Mouse (Mus musculus): ENCODE data around the gene Gm49380.

The Gm49380 gene

DNA sequence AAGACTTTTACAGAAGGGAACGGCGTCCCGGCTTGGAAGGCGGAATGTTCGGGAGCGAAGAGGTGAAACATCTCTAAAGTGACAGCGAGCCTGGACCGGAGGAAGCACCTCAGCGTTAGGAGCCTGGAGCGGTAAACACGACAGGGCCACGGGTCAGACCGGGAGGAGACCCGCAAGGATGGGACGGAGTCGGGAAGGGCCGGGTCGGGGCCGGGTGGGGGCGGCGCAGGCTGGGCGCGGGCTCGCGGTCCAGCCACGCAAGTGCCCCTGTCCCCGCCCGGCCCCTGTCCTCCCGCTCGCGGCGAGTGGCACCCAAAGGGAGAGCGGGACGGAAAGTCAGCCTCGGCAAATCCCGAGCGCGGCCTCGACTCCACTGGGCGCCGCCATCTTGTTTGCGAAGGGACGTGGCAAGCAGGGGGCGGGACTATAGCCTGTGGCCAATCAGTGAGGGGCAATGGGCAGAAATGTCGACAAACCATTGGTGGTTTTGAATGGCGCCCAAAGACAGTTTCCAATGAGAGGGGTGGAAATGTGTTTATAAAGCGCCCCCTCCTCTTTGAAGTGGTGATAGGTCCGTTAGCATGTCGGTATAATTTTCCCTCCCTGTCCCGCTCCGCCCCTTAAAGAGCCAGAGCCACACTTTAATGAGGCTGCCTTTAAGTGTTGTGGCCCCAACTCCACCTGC lies at the start of gene Gm49380, which contains the start of gene Rnf26:
Gm49380 (minus strand) TSS at position 396 of the 685 bp plus-strand sequence.
Rnf26 (minus strand) TSS at position 413 of the 685 bp plus-strand sequence.
- DNase-seq, result peak; percentile 96

DNA sequence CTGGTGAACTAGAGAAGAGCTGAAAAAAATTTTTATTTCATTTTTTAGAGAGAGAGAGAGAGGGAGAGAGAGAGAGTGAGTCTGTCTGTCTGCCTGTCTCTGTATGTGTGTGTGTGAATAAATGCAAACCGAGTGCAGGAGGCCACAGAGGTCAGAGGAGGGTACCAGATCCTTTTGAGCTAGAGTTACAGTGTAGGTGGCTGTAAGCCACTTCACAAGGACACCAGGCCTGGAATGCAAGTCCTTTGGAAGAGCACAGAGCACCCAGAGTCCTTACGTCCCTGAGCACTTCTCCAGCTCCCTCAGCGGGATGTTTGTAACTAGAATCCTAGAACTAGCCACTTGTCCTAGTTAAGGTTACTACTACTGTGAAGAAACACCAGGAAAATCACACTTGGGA lies 46.6 kb upstream of the Gm49380 start:
- no peak for DNase-seq

DNA sequence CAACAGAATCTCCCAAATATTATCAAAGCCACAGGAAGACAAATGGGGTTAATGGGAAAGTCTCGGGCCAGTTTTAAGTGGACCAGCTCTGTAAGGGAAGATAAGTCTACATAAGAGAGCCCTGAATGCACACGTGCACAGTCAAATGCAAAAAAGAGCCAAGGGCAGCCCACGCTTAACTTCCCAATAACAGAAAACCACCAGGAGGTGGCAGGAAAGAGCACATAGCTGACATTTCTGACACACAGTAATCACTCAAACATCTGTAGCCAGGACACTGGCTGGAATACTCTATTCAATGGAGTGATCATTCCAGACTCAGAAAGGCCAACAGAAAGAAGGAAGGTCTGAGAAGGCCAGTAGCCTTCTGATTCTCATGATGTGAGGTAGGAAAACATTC lies 34.0 kb upstream of the Gm49380 start:
- peak; percentile 40 for DNase-seq

DNA sequence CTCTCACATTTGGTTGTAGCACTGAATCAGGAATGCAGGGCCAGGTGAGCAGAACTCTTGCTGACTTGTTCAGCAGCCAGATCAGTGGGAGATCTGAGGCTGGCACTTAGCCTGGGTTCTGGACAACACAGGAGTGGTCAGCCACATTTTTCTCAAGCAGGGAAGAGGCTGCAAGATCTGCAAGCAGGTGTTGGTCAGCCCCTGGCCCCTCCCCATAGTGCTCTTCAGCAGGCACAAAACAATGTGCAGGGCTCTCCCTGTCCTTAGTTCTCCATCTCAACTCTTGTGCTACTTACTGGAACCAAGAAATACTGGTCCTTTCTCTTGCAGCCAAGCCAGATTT lies 31.4 kb upstream of the Gm49380 start:
- DNase-seq, result no peak

GRCm38 (mm10) chr9:44144023-44144717 lies 30.9 kb upstream of the Gm49380 start:
- DNase-seq, result no peak

- no peak for DNase-seq
These were observed 30.1 kb upstream of the Gm49380 start for GRCm38 (mm10) chr9:44143421-44143820.

DNA sequence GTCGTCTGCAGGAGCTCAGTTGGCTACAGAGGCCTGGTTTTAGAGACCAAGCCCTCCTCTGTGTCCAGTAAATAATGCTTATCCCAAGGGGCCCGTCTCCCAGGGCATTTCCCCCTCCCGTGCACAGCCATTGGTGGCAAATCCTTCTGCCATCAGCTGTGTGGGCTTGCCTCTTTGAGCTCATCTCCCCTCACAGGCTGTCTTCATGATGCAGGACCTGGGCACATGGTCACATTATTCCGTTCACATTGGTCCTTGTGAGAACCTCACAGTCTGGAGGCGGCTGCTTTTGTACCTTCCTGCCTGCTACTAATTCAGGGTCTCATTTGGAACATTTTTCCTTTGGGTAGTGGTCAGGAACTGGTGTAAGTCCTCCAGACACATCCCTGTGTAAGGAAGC lies 28.7 kb upstream of the Gm49380 start:
- DNase-seq, result no peak

DNA sequence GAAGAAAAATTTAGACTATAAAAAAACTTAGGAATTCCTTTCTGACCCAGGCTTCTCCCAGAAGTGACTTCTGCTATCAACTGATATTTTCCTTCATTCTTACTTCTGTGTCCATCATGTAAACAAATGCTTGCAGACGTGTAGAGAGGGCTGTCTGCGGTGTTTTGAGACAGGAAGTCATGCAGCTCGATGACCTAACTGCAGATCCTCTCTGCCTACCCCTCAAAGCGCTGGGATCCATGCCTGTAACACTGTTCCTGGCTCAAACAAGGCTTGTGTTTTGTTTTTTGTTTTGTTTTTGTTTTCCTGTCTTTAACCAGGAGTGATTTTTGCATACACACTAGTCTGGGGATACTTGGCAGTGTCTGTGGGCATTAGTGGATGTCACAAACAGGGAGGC lies 24.5 kb upstream of the Gm49380 start:
- no peak for DNase-seq

DNA sequence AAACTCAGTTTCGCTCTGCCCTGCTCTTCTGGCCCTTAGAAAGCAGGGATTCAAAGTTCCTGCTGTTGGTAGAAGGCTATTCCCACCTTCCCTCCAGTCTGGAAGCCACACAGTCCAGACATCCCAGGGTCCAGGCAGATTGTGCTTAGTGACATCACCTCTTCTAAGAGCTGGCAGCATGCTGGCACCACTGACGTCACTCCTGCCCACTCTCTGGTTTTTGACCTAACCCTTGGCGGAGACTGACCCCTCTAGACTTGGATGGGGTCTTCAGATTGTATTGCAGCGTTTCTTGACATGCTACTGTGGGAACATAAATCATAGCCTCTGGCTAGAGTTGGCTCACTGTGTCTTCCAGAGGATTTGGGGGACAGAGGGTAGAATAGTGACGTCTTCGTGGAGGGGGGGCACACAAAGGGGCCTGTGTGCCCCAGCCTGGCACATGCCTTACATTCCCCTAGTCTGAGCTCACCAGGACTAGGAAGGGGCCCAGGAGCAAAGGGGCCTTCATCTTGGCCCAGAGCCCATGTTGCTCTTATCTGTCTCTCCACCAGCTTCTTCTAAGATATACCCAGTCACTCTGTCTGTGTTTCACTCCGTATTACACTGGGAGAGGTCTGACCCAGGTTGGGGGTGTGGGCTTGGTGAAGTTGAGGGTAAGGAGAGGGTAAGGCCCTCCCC lies 22.6 kb upstream of the Gm49380 start:
- no peak for DNase-seq

- peak; percentile 71 for DNase-seq
These were observed 21.8 kb upstream of the Gm49380 start for GRCm38 (mm10) chr9:44134851-44135730.

DNA sequence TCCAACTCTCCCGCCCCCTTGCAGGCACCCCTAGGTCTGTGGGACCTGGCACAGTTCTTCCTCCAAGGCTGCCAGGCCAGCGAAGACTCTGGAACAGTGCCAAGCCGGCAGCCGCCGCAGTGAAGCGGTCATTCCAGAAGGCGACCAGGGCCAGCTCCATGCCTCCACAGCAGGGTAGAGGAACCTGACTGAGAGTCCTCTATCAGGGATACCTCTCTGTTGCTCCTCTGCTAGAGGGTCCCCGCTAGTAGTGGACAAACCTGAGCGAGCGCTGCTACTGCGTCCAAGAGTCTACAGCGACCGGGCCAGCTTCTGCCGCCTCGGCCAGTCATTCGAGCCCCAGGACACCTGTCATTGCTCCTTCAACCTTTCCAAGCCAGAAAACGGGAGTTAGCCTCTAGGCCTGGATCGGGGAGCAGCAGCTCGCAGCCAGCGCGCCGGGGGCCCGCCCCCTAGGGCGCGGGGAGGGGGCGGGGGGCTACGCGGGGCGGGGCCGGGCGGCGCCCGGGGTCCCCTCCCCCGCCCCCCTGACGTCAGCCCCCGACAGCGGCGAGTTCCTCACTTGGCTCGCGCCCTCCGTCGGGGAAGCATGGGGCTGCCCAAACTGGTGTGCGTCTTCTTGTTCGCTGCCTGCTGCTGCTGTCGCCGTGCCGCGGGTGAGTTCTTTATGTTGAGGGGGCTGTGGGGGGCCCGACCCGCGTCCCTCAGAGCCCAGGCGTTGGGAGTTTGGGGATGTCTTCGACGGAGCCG lies 21.0 kb upstream of the Gm49380 start, which contains the start of gene Mcam:
Mcam (plus strand) TSS at position 369 of the 750 bp plus-strand sequence.
- peak; percentile 64 for DNase-seq

DNA sequence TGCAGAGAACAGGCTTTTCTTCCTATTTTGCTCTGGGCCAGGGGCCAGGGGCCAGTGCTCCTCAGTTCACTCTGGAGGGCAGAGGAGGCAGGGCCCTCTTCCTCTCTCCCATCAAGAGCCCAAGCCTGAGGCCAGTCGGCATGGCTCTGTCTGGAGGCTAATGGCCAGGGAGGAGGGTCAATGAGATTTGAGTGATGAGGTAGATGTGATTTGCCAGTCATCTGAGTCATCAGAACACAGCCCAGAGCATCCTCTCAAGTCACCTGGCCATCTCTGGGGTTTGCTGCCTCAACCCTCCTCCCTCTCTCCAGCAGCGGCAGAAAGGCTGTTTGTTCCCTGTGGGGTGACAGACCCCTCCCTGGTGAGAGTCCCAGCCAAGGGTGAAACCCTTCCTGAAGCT lies 20.0 kb upstream of the Gm49380 start:
- no peak for DNase-seq

DNA sequence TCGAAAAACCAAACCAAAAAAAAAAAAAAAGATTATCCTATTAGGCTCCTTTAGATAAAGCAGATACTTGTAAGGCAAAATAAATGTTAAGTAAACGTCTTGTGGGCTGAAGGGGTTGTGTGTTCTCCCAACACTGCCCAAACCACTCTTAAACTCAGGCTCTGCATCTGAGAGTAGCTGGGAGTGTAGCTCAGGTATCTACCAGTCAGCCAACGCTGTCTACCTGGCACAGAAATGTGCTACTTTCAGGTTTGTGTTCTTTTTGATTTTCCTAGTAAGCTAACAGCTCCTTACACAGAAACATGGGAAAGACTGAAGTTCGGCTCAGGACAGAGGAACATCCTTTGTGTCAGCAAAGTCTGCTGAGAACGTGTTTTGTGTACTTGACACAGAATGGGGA lies 18.9 kb upstream of the Gm49380 start:
- no peak for DNase-seq

GRCm38 (mm10) chr9:44131276-44131590 lies 17.9 kb upstream of the Gm49380 start:
- DNase-seq, result no peak

DNA sequence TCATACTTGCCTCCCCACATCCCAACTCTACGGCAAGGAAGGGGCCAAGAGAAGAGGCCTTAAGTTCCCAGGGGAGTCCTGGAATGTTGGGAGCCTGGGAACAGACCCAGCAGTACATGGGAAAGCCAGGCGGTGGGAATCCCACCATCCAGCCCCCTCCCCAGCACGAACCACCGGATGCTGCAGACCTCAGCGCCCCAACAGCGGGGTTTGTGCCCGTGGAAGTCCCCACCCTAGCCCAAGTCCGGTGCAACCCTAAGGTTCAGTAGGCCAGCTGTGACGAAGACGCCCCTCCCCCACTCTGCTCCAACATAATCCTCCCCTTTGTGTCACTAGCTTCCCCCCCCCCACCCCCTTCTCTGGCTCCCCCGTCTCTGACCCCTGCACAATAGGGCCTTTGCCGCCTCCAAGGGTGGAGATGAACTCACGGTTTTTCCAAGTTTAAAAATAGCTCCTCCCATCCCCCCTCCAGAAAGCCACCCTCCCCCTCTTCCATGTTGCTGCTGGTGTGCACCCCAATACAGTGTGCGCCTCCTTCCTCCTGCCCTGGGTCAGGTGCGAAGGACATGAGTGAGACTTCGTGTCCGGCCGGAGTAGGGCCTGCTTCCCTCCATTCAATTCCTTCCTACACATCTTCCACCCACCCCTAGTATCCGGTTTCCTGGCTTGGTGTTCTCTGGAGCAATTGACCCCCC lies 17.4 kb upstream of the Gm49380 start:
- peak; percentile 47 for DNase-seq

DNA sequence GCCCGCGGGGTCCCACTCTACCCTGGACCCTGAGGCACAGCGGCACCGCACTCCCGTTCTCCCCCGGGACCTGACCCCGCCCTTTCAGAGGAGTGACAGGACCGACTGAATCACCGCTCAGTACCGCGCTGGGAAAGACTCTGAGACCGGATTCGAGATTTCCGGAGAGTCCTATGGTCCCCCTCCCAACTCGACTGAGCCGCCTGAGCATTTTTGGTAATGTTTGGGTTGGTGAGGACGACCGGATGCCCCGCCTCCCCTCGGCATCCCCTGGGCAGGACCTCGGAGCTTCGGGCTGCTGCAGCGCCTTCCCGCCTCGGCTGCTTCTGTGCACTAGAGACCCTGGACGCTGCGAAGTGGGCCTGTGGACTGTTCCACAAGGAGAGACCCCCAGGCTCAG lies 16.7 kb upstream of the Gm49380 start:
- DNase-seq, result peak; percentile 84

- DNase-seq, result no peak
These were observed 16.3 kb upstream of the Gm49380 start for GRCm38 (mm10) chr9:44129633-44130032.

DNA sequence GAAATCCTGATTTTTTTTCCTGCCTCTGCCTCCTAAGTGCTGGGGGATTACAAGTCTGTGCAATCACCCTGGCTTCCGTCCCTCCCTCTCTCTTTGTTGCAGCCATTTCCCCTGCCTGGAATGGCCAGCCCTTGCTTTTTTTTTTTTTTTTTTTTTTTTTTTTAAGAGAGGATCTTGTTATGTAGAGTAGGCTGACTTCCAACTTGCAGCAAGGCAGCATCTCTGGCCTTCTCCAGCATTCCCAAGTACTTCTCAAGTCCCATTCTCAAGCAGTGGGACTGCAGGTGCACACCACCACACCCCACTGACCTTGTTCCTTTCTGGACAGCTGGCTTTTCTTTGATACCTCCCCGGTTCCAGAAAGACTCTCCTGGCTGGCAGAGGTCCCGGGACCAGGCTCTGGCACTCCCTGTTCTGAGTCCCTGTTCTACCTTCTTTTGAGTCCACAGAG lies 14.1 kb upstream of the Gm49380 start:
- DNase-seq, result no peak

- DNase-seq, result no peak
These were observed 13.4 kb upstream of the Gm49380 start for GRCm38 (mm10) chr9:44126746-44127145.

GRCm38 (mm10) chr9:44125546-44126428 lies 12.5 kb upstream of the Gm49380 start:
- peak; percentile 88 for DNase-seq

- DNase-seq, result no peak
These were observed 11.7 kb upstream of the Gm49380 start for GRCm38 (mm10) chr9:44125026-44125425.

All from thymus, postnatal 14 days (tissue).